Mouse (Mus musculus) hindbrain, postnatal 0 days (tissue): ENCODE results near the gene Mcm3ap. TPM values are rescaled to one million over a fixed set of nuclear protein-coding genes. Genes with fewer than 3 reads are reported as not detected.
A peak's percentile ranks its signal among the peaks of the same experiment; 100 is the strongest.

ENCODE experiments used
- ATAC-seq: fragments of 200-750 bp; cut with Nextera tagmentation; 2 replicates; pipeline ENCODE4 v1.8.0; 2017; ENCODE audit warnings: mild to moderate bottlenecking, moderate TSS enrichment, moderate library complexity
- DNase-seq: peaks from one replicate; pipeline ENCODE4 v3.0.0-alpha.2; 2015; ENCODE audit warnings: low spot score
- H3K27ac ChIP-seq: fragments of 300-500 bp; sonication (generic); 2 replicates; pipeline ENCODE4 v1.5.1; 2014; ENCODE audit warnings: mild to moderate bottlenecking
- H3K27me3 ChIP-seq: fragments of 300-500 bp; sonication (generic); 2 replicates; pipeline ENCODE4 v1.6.1; 2014; ENCODE audit warnings: low read length, mixed read lengths; ENCODE audit not compliant: insufficient read depth
- H3K36me3 ChIP-seq: fragments of 300-500 bp; sonication (generic); 2 replicates; pipeline ENCODE4 v1.6.1; 2014; ENCODE audit warnings: low read length, mixed read lengths; ENCODE audit not compliant: insufficient read depth
- H3K4me1 ChIP-seq: fragments of 300-500 bp; sonication (generic); 2 replicates; pipeline ENCODE4 v1.6.1; 2014; ENCODE audit warnings: antibody characterized with exemption, low read length, mixed read lengths; ENCODE audit not compliant: insufficient read depth
- H3K4me2 ChIP-seq: fragments of 300-500 bp; sonication (generic); 2 replicates; pipeline ENCODE4 v1.6.1; 2014; ENCODE audit warnings: low read depth, mild to moderate bottlenecking, low read length, moderate library complexity, mixed read lengths
- H3K4me3 ChIP-seq: fragments of 300-500 bp; sonication (generic); 2 replicates; pipeline ENCODE4 v1.5.1; 2014; ENCODE audit warnings: low read length
- H3K9ac ChIP-seq: fragments of 300-500 bp; sonication (generic); replicated peaks from 2 replicates; pipeline ENCODE4 v1.6.1; 2014; ENCODE audit warnings: mild to moderate bottlenecking, low read length, moderate library complexity, mixed read lengths
- H3K9me3 ChIP-seq: fragments of 300-500 bp; sonication (generic); 2 replicates; pipeline ENCODE4 v1.6.1; 2016; ENCODE audit warnings: low read length, mixed read lengths
- CTCF ChIP-seq: IDR thresholded peaks from 2 replicates; pipeline ENCODE4 v1.5.1; 2016; ENCODE audit warnings: antibody characterized with exemption, control low read depth, low read depth
- WGBS: fragments of 180-500 bp; shearing (Covaris S2); extraction: QIAGEN DNeasy Blood & Tissue Kit; methylation state at CpG from one replicate; pipeline ENCODE4 v1.1.7; 2014; 5-methylcytosine and 5-hydroxymethylcytosine counted together
- polyA plus RNA-seq: library from polyadenylated mRNA; unstranded; fragments of >200 nt; fragmentation: Nextera tagmentation; extraction: Ambion mirVana; gene quantifications from 2 replicates; pipeline ENCODE4 v1.2.1, GENCODE M21; 2015
- total RNA-seq: library from RNA; depleted of rRNA; stranded (reverse); fragments of >200 nt; gene quantifications from 2 replicates; pipeline ENCODE4 v1.2.3, GENCODE M21; 2014; rRNA removed

Mcm3ap gene
- total and polyA plus RNA-seq, 2 experiments from 2014 or later = 28.8 to 49.0 TPM

GRCm38 (mm10) chr10:76542636-76543375 lies 74.1 kb downstream of the Mcm3ap start:
- Histone ChIP-seq H3K9me3 (no peaks in the 10 kb centered on the region), H3K4me2 (no peak overlapping the region), H3K4me3 (no peak overlapping the region), H3K9ac (no peak overlapping the region), H3K4me1 (no peaks in the 10 kb centered on the region), H3K27ac (no peak overlapping the region), H3K36me3 (peaks cover 86% of the 10 kb centered on the region), H3K27me3 (no peaks in the 10 kb centered on the region)
- TF ChIP-seq CTCF = no peak
- WGBS = 94% methylated on average over 10 of the region's 10 CpGs
- DNase-seq = no peak
- no peak for ATAC-seq

DNA sequence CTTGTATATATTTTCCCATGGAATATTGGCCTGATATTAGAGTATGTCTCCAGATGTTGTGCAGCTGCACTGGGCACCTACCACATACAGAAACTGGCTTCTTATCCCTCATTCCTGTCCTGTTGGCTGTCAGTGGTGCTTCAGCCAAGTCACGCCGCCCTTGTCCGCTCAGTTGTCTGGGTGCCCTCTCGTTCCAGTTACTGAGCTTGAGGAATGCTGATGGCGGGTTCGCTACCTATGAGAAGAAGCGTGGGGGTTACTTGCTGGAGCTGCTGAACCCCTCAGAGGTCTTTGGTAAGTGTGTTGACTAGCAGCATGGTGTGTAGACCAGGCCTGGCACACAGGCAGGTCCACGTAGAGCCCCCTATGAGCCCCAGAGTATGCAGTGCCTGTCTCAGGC lies 77.8 kb downstream of the Mcm3ap start:
- Histone ChIP-seq H3K27me3 (no peaks in the 10 kb centered on the region), H3K4me3 (no peak overlapping the region), H3K4me2 (no peak overlapping the region), H3K4me1 (no peaks in the 10 kb centered on the region), H3K27ac (no peak overlapping the region), H3K9me3 (no peaks in the 10 kb centered on the region), H3K9ac (no peak overlapping the region), H3K36me3 (peaks cover 89% of the 10 kb centered on the region)
- WGBS = 91% methylated on average over 8 of the region's 8 CpGs
- DNase-seq = no peak
- no peak for ATAC-seq
- TF ChIP-seq CTCF = no peak

GRCm38 (mm10) chr10:76548218-76548617 lies 79.5 kb downstream of the Mcm3ap start:
- TF ChIP-seq CTCF = no peak
- WGBS = 94% methylated on average over 8 of the region's 8 CpGs
- no peak for DNase-seq
- no peak overlapping the region for H3K9ac ChIP-seq
- H3K4me2 ChIP-seq = no peak overlapping the region
- H3K9me3 ChIP-seq = no peaks in the 10 kb centered on the region
- H3K27ac ChIP-seq = no peak overlapping the region
- no peak overlapping the region for H3K4me3 ChIP-seq
- no peaks in the 10 kb centered on the region for H3K4me1 ChIP-seq
- no peaks in the 10 kb centered on the region for H3K27me3 ChIP-seq
- peaks cover 88% of the 10 kb centered on the region for H3K36me3 ChIP-seq
- ATAC-seq = no peak

DNA sequence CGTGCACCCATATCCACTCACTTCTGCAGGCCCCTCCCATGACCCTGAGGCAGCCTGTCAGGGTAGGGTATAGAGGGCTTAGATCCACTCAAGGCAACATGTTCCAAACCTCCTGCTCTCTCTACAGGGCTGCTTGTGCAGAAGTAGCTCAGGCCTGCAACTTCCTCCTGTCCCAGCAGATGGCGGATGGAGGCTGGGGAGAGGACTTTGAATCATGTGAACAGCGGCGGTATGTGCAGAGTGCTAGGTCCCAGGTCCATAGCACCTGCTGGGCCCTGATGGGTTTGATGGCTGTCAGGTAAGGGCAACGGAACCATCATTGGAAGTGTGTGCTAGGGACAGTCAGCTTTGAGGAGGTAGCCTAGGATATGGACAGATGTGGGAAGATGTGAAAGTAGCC lies 81.7 kb downstream of the Mcm3ap start:
- 92% methylated on average over 5 of the region's 5 CpGs for WGBS
- H3K9me3 ChIP-seq = no peaks in the 10 kb centered on the region
- no peaks in the 10 kb centered on the region for H3K4me1 ChIP-seq
- TF ChIP-seq CTCF = peak; percentile 61
- no peak overlapping the region for H3K9ac ChIP-seq
- no peaks in the 10 kb centered on the region for H3K27me3 ChIP-seq
- H3K4me3 ChIP-seq = no peak overlapping the region
- H3K27ac ChIP-seq = no peak overlapping the region
- DNase-seq (no peak), ATAC-seq (0 out of 2 replicates have a peak, but pooled peaks have one; percentile 27)
- peaks cover 93% of the 10 kb centered on the region for H3K36me3 ChIP-seq
- no peak overlapping the region for H3K4me2 ChIP-seq

- H3K27me3 ChIP-seq = no peaks in the 10 kb centered on the region
- TF ChIP-seq CTCF = no peak
- H3K4me2 ChIP-seq = no peak overlapping the region
These were observed 82.8 kb downstream of the Mcm3ap start for GRCm38 (mm10) chr10:76551556-76551955.

GRCm38 (mm10) chr10:76554061-76554460 lies 85.3 kb downstream of the Mcm3ap start:
- Histone ChIP-seq H3K9me3 (no peaks in the 10 kb centered on the region), H3K4me2 (no peak overlapping the region), H3K27me3 (no peaks in the 10 kb centered on the region), H3K27ac (no peak overlapping the region), H3K4me1 (no peaks in the 10 kb centered on the region), H3K9ac (no peak overlapping the region), H3K36me3 (peaks cover 61% of the 10 kb centered on the region), H3K4me3 (no peak overlapping the region)
- 87% methylated on average over 5 of the region's 5 CpGs for WGBS
- TF ChIP-seq CTCF = no peak
- DNase-seq = no peak
- no peak for ATAC-seq

More at GRCm38 (mm10) chr10:76551556-76551955, 82.8 kb downstream of the Mcm3ap start:
- Histone ChIP-seq H3K9ac (no peak overlapping the region), H3K4me3 (no peak overlapping the region), H3K27ac (no peak overlapping the region), H3K4me1 (no peaks in the 10 kb centered on the region), H3K36me3 (peaks cover 85% of the 10 kb centered on the region), H3K9me3 (no peaks in the 10 kb centered on the region)
- DNase-seq (no peak), ATAC-seq (no peak)
- WGBS = 66% methylated on average over 3 of the region's 3 CpGs

- no peak within 1 kb of the TSS for H3K4me3 ChIP-seq
- H3K36me3 ChIP-seq = no peaks in the 10 kb centered on the region
- H3K27ac ChIP-seq = no peak within 1 kb of the TSS
- 93% methylated on average over 10 of the region's 10 CpGs for WGBS
- no peaks in the 10 kb centered on the region for H3K27me3 ChIP-seq
- TF ChIP-seq CTCF = no peak
- H3K9me3 ChIP-seq = no peaks in the 10 kb centered on the region
- H3K9ac ChIP-seq = no peak within 1 kb of the TSS
- no peak within 1 kb of the TSS for H3K4me2 ChIP-seq
- H3K4me1 ChIP-seq = no peaks in the 10 kb centered on the region
- DNase-seq (no peak), ATAC-seq (no peak)
These were observed 93.2 kb downstream of the Mcm3ap start, which contains the start of gene Spatc1l for GRCm38 (mm10) chr10:76561972-76562371. TSS of gene Spatc1l (plus strand) at chr10:76562272.

Other genes starting within 250 kb of the Mcm3ap start
- 148 and 174 TPM in 2 replicates for gene Prmt2, start 231.1 kb upstream of the Mcm3ap start, total RNA-seq
- 245 and 250 TPM in 2 replicates for gene Prmt2, start 231.1 kb upstream of the Mcm3ap start, polyA plus RNA-seq
- gene S100b, start 215.1 kb upstream of the Mcm3ap start, total RNA-seq = 13.0 and 22.3 TPM in 2 replicates
- gene S100b, start 215.1 kb upstream of the Mcm3ap start, polyA plus RNA-seq = 25.2 and 26.7 TPM in 2 replicates
- 54.3 and 65.2 TPM in 2 replicates for gene Dip2a, start 123.6 kb upstream of the Mcm3ap start, total RNA-seq
- gene Dip2a, start 123.6 kb upstream of the Mcm3ap start, polyA plus RNA-seq = 12.6 TPM in 2 replicates
- not detected in 2 replicates for gene AC141477.1, start 28.5 kb upstream of the Mcm3ap start, total RNA-seq
- gene AC141477.1, start 28.5 kb upstream of the Mcm3ap start, polyA plus RNA-seq = not detected in 2 replicates
- gene Pcnt, start 26.1 kb upstream of the Mcm3ap start, total RNA-seq = 9.7 and 10.1 TPM in 2 replicates
- 4.8 and 5.4 TPM in 2 replicates for gene Pcnt, start 26.1 kb upstream of the Mcm3ap start, polyA plus RNA-seq
- not detected in 2 replicates for gene 2610028H24Rik, start 19.8 kb upstream of the Mcm3ap start, total RNA-seq
- gene 2610028H24Rik, start 19.8 kb upstream of the Mcm3ap start, polyA plus RNA-seq = not detected in 2 replicates
- gene Ybey, start 187 bp downstream of the Mcm3ap start, total RNA-seq = 4.6 and 4.7 TPM in 2 replicates
- 4.1 and 4.2 TPM in 2 replicates for gene Ybey, start 187 bp downstream of the Mcm3ap start, polyA plus RNA-seq
- 55.1 and 68.1 TPM in 2 replicates for gene Lss, start 62.7 kb downstream of the Mcm3ap start, total RNA-seq
- 33.5 and 38.0 TPM in 2 replicates for gene Lss, start 62.7 kb downstream of the Mcm3ap start, polyA plus RNA-seq
- gene Spatc1l, start 93.3 kb downstream of the Mcm3ap start, total RNA-seq = not detected in 2 replicates
- not detected in 2 replicates for gene Spatc1l, start 93.3 kb downstream of the Mcm3ap start, polyA plus RNA-seq
- gene Ftcd, start 106.7 kb downstream of the Mcm3ap start, total RNA-seq = 0.75 TPM in 1 of 2 replicates, not detected in the other
- gene Ftcd, start 106.7 kb downstream of the Mcm3ap start, polyA plus RNA-seq = 0.14 TPM in 1 of 2 replicates, not detected in the other
- 30.3 and 37.8 TPM in 2 replicates for gene Col6a2, start 154.7 kb downstream of the Mcm3ap start, total RNA-seq
- 20.3 and 22.2 TPM in 2 replicates for gene Col6a2, start 154.7 kb downstream of the Mcm3ap start, polyA plus RNA-seq